Mouse (Mus musculus) right cerebral cortex, postnatal 25 days (tissue): ENCODE data around the gene Paox.
"Not testable (repeated sequence)": the region's sequence is repeated elsewhere in the genome, so short reads cannot be mapped to it uniquely, and the experiment has no call there.

Source experiments
- DNase-seq: peaks from one replicate; pipeline ENCODE4 v3.0.0; 2022

Paox gene

DNA sequence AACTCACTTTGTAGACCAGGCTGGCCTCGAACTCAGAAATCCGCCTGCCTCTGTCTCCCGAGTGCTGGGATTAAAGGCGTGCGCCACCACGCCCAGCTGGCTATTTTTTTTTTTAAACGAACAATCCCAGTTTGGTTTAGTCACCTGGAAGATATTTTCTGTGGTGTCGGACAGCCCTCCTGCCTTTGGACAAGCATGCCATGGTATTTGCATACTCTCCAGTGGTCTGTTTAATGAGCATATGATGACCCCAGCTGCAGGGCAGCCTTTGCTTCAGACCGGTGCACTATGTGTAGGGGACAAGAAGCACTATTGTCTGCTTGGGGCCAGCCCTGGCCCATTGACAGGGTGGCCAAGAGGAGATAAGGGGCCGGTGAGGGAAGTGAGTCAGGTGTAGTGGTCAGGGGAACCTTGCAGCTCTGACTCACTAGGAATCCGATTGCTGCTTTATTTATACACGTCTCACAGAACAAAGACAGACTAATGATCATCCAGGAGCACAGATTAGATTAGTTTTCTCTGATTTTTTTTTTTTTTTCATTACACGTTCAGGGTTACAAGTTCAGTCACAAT lies 5.8 kb downstream of the Paox start:
- DNase-seq: no peak

DNA sequence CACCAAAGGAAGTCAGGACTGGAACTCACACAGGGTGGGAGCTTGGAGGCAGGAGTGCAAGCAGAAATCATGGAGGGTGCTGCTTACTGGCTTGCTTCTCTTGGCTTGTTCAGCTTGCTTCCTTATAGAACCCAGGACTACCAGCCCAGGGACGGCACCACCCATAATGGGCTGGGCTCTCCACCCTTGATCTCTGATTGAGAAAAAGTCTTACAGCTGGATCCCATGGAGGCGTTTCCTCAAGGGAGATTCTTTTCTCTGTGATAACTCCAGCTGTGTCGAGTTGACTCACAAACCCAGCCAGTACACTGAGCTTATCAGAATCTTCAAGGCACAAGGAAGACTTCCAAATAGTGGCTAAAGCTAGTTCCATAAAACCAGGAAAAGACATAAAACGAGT lies 7.2 kb downstream of the Paox start:
- DNase-seq: no peak

DNA sequence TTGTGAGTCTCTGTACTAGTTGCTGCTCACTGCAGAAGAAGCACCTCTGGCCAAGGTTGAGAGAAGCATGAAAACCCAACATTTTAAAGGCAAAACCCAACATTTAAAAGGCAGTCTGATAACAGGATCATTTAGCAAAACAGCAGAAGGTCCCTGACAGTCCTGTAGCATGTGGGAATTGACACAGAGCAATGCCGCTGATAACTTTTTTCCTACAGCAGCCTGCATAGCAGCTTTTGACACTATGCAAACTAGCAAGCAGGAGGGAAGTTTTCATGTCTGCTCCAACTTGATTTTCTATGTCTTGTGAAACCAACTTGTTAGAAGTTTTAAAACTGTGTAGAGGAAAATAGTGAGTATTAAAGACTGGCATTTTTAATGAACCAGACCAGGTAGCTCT lies 8.8 kb downstream of the Paox start:
- DNase-seq: no peak

DNA sequence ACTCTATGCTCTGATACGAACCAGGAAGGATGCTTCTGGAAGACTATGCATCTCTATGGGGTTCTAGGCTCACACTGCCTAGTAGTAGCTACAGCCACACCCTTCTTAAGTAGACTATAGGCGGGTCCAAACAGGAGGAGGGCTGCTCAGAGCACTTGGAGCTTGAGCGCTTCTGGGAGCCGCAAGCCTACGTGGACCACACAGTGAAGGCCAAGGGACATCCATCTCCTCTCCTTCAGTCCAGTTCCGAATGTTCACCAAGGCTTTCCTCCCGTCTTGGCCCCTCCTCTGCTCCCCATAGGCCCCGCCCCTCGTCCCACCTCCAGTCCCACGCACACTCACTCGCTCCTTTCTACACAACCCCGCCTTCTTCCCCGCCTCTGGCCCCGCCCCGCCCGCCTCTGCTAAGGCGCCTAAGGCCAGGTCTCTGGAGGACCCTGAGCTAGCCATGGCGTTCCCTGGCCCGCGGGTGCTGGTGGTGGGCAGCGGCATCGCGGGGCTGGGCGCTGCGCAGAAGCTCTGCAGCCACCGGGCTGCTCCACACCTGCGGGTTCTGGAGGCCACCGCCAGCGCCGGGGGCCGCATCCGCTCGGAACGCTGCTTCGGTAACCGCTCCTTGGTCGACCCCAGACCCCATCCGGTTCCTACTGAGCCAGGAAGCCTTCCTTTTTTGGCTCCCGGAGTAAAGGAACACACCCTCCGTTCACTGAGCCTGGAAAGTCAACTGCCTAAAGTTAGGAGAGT lies 9.9 kb downstream of the Paox start:
- DNase-seq: peak; percentile 88

DNA sequence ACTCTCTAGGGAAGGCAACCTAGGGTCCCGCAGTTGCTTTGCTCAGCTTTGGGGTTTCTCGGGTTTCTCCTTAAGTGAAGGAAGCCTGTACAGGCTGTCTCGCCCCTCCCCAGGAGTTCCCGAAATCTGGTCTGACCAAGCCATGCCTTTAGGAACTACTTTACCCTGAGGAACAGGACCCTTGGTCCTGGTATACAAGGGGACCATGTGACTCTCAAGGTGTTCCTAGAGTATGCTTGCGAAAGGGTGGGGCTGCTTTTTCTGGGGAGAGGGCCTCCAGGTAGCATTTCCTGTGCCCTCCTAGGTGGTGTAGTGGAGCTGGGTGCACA lies 10.4 kb downstream of the Paox start:
- DNase-seq: no peak

DNA sequence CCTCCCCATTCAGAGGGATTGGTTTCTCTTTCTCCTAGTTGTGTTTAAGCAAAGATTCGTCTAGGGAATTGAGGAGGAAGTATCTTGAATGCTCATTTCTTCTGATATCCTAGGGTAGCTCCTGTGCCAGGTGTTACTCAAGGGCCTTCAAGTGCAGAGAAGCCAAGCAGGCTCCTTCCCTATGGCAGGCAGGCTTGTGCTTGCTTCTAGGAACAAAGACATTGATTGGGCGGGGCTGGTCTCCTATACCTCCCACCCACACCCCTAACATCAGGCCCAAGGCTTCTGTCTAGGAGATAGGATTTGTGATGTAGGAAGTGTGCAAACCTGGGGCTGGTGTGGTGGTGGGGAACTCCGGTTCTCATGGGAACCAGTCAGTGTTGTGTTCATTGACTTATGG lies 11.3 kb downstream of the Paox start:
- no peak for DNase-seq

DNA sequence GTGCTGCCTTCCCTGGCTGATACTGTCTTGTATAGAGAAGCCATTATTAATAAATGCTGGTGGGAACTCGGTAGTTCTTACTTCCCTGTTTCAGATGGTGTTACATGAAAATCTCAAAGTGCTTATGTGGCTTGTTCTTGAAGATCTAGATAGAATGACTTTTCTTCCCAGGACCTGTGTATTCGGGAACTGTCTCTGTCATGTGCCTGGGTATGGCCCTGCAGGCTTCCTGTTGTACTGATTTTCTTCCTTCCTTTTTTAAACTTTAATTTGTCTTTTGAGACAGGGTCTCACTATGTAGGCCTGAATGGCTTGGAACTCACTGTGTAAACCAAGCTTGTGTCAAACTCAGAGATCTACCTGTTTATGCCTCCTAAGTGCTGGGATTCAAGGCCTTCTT lies 12.3 kb downstream of the Paox start:
- DNase-seq: no peak

DNA sequence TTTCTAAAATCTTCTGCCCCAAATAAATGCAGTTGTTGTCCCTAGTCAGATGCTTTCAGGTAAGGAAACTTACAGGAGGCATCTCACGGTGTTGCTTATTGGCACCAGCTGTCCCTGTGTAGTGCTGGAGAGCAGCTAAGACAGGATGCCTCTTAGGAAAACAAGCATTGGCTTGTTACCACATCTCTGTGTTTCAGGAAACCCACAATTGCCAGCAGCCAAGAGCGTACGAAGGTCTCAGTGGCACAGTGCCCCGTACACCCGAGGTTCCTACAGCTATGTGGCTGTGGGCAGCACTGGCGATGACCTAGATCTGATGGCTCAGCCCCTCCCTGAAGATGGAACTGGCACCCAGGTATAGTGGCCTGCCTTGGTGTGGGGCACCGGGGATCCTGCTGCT lies 16.6 kb downstream of the Paox start:
- DNase-seq: not testable (repeated sequence)

DNA sequence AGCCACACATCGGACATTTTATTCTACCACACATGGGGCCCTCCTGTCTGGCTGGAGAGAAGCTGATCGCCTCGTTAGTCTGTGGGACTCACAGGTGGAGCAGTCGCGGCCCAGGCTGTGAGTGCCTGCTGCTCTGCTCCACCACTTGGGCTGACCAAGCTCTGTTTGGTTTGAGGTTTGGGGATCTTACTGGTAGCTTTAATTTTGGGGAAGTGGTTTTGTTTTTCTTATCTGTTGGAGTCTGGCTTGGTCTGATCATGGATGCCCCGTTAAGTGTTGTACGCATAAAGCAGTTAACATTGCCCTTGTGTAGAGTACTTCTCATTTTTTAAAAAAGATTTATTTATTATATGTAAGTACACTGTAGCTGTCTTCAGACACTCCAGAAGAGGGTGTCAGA lies 18.4 kb downstream of the Paox start:
- not testable (repeated sequence) for DNase-seq

DNA sequence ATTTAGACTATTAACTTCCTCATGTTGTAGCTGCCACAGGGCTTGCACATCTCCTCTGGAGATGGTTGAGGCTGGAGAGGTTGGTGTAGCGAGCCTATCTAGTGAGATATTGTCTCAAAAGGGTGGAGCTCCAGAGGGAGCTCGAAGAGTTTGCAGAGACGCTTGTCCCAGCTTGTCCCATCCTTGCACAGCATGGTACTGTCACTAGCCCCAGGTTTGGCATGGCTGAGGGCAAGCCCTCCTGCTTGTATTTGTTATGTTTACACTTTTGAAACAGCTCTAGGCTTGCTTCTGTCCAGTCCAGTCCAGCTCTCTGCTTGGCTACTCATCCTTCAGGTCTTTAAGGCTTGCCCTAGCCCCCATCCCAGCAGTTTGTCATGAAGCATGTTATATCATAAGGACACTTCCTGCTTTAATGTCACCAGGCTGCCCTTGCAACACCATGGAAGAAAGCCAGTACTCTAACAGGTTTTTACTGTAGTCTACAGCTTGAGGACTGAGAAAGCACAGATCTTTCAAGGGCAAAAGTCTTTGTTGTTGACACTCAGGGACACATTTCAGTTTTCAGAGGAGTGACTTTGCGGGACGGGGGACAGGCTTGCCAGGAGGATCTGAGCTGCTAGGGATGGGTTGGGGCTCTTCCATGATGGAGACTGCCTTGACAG lies 19.6 kb downstream of the Paox start:
- DNase-seq: no peak

DNA sequence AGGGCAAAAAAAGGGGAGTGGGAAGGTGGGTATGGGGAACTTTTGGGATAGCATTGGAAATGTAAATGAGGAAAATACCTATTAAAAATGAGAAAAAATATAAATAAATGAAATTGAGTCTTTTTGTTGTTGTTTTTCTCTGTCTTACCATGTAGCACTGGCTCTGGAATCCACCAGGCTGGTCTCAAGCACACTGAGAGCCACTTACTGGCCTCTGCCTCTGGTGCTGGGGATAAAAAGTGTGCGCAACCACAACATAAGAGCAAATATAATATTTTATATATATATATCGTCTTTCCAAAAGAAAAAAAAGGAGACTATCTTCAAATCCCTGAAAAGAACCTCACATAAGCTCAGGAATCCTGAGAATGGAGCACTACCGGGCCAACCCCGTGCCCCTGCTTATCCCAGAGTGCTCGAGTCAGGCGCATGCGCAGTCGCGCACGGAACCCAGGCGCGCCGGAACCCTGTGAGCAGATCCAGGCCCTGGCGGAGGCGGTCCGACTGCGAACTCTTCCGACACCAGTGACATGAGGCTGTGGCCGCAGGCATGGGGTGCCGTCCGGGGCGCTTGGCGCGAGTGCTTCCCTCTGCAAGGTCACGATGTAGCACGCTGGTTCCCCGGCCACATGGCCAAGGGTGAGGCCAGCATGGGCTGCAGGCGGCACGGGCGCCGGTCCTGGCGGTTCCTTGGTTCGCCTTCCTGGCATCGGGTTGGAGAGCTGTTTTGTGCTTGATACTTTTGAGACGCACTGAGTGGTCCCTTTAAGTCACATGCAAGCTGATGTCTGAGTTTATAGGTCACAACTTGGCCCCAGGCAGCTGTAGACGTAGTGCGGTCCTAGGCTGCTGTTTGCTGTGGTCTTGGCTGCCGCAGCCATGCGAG lies 21.8 kb downstream of the Paox start, which contains the start of gene Mtg1:
Gene Mtg1, plus strand, starts transcription at position 430 of the 886 bp plus-strand sequence.
- peak; percentile 96 for DNase-seq

DNA sequence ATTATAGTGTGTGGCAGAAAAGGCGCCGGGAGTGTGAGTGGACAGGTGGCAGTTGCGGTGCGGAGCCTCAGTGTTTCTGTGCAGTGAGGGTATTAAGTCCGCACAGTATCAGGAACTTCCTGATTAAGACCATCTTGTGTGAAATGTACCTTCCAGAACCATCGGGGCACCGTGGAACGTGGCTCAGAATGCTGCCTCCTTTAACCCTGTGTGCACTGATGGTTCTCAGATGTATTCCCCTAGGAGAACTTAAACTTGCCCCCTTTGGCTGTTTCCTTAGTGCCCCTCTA lies 22.4 kb downstream of the Paox start:
- no peak for DNase-seq

DNA sequence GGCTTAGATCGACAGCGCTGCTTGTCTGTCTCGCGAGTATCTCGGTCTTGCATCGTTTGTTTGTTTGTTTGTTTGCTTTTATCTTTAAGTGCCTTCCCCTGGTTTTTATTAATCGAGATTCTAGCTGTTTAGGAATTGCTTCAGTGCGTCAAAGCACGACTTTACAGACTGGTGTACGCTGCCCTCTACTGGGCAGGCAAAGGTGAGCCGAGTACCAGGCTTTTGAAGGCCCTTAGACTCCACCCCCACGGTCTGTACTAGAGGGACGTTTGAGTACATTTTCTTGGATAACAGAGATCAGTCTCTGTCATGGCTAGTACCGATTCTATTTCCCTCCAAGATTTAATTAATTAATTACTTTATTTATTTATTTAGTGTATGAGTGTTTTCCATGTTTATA lies 25.8 kb downstream of the Paox start:
- no peak for DNase-seq

DNA sequence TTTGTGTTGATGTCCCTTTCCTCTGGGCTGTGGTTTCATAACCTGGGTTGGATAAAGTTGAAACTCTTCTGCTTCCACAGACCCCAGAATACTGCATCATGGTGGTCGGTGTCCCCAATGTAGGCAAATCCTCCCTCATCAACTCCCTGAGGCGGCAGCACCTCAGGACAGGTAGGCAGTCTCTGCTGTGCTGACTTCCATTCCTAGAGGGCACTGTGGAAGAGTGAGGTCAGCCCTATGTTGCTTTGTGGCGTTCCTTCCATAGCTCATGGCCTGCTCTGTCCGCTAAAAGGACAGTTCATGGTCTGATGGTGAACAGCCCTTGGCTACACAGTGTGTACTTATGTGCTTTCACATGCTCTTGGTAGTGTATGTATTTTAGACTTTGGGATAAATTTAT lies 29.0 kb downstream of the Paox start:
- no peak for DNase-seq

DNA sequence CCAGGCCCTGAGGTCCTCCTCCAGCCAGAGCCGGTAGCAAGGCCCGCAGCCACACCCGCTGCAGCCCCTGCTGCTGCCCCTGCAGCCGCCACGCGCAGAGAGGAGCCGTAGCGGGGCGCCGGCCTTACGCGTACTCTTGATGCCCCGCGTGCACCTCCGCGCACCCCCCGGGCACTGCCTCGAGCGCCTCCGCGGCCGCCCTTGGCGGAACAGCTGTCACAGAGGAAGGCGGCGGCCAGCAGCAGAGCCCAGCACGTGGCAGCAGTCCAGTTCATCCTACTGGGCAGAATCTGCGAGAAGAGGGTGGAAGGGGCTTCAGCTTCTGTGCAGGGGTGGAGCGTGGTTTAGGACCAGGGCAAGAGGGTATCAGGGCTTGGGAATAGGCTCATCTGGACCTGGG lies 37.8 kb downstream of the Paox start:
- peak; percentile 69 for DNase-seq

DNA sequence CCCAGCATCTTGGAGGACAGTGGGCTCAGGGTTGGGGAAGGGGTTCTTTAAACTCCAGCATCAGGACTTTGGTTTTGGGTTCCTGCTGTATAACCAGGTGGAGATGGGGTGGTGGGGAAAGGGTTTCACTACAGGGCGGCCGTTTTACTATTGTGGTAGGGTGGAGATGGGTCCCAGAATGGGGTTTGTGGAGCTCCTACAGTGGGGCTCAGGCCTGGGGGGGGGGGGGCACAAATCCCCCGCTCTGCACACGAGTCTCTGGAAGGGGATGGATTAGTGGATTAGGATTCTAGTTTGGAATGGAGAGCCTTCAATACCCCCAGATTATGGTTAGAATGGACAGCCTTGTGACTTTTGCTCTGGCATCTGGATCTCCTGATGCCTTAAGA lies 38.2 kb downstream of the Paox start:
- no peak for DNase-seq

DNA sequence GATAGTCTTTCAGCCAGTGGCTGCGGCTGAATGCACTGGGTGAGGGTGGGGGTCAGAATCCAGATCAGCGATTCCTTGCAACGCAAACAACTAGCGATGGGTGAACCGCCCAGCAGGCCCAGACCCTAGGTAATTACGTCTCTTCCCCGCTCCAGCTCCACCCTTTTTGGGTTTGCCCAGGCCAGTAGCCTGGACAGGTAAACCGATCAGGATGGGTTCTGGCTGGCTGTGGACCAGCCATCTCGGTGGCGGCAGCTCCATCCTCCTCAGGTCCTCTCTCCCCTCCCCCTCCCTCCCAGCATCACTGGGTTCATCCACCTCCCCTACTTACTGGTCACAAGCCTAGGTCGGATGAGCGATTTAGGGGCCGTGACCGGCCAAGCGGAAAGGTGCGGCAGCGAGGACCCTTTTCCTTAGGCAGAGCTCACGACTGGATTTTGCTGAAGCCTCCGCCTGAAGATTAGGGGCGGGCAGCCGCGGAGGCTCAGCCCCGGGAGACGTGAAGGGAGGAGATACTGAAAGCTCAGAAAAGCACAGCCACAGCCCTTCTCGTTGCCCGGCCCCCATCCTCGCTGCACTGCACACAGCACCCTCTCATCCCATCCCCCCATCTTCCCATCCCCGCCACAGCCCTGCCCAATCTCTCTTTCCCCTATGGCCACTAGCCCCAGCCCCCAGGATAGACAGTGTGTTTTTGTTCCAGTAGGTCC lies 38.8 kb downstream of the Paox start, which contains the start of gene Sprn:
Gene Sprn, minus strand, starts transcription at position 660 of the 710 bp plus-strand sequence.
- DNase-seq: peak; percentile 80

DNA sequence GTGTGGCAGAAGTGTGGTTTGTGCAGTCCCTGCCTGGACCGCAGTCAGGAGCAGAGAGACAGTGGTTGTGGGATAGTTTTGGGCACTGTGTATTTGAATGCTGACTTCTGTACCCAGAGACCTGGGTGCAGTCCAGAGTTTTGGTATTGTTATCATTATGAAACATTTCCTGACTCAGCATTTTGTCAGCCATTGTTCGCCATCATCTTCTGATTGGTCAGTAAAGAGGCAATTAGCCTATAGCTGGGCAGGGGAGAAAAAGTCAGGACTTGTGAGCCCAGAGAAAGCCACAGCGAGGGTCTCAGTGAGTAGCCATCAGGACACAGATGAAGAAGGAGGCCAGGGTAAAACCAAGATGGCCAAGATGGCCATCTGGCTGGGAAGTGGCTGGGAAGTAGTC lies 44.8 kb downstream of the Paox start:
- no peak for DNase-seq

DNA sequence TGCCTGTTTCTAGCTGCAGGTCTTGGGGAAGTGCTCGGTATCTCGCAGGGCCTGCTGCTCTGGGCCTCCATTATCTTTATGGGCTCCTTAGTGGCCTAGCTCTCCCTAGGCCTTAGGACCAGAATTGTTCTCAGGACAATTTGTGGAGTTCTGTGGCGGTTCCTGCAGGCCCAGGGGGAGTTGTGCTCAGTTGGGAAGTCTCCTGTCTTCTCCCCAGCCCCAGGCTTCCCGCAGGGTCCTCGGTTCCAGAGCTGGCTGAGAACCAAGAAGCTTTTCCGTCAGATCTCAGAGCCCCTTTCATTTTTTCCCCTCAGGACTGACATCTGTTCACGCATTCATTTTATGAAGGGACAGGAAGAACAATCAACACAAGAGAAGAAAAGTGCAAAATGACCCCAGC lies 49.1 kb downstream of the Paox start, which contains the start of gene Olfr522:
Gene Olfr522, minus strand, starts transcription at position 101 of the 400 bp plus-strand sequence.
- no peak for DNase-seq

DNA sequence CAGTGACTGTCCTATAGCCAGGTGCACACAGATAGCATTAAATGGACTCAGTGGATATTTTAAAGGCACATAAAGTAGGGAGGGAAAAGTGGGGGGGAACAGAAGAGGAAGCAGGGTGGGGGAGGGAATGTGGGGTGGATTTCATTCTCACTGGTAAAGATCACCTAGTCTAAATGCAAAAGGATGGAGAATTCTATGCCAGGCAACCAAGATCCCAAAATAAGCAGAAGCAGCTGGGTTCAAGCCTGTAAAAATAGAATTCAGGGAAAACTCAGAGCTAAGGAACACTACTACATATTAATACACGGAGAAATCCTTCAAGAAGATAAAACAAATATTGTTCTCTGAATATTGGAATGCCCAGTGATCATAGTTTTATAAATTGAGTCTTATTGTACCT lies 52.4 kb downstream of the Paox start:
- DNase-seq: no peak

DNA sequence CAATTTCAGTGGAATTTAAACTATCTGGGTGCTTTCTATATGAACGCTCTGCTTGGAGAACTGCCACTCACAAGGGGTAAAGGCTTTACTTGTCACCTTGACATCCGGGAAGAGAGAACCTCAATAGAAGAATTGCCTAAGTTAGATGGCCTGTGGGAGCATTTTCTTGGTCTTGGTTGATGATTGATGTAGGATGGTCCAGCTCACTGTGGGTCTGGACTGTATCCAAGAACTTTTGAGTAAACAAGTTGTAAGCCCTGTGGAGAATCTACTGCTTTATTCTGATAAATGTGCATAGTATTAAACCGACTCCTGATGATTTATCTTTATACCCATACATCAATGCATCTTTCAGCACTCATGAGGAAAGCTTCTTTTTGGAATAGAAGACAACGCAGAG lies 53.8 kb downstream of the Paox start:
- no peak for DNase-seq

DNA sequence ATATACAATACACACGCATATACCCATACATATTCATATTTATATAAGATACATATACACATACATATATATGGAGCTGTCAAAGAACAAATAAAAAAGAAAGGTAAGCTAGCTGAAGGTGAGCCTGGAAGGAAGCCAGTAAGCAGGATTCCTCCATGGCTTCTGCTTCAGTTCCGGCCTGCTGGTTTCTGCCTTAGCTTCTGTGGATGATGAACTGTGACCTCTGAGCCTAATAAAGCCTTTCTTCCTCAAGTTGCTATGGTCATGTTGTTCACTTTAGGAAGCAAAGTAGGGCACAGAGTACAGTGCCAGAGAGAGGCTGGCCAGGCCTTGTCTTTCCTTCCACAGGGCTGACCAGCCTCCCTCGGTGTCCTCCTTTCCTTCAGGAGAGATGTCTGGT lies 55.3 kb downstream of the Paox start:
- no peak for DNase-seq

DNA sequence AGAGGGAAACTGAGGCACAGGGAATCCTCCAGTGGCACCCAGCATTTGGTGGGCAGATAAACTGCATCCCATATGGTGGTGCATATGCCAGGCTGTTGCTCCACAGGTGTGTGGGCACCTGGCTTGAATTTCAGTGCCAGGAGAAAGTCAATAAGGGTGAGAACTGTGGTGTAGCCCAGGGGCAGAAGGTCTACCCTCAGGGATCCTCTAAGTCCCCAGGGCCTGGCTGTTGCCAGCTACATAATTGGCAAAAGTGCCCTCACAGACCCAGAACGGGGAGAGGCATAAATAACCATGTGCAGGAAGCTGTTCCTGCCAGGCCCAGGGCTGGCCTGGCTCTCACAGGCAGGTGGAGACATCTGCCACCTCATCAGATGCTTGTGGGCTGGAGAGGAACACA lies 57.3 kb downstream of the Paox start, which contains the start of gene Olfr523:
Gene Olfr523, plus strand, starts transcription at position 282 of the 400 bp plus-strand sequence.
- DNase-seq: no peak
